Mouse (Mus musculus): ENCODE data around the gene Atp10b. TPM values are rescaled to one million over a fixed set of nuclear protein-coding genes. Genes with fewer than 3 reads are reported as not detected.

The Atp10b gene
- total and polyA plus RNA-seq, 3 experiments: not detected

DNA sequence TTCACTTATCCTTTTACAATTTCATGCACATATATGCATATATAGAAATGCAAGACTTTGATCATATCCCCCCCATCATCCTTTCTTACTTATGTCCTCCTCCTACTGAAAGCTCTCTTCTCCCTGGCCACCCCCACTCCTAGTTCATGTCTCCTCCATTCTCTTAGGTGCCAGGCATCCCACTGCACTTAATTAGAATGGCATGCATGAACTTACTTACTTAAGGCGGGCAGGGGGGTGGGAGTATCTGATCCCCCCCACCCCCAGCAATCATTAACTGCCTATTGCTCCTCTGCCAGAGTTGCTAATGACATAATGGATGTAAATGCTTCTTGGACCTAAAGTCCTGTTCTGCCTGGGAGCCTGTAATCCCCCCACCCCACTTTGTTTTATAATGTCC, 9.1 kb downstream of the Atp10b start:
- Histone ChIP-seq H3K4me1 (ENCODE audit: control insufficient read depth in 1 of 2, insufficient read depth in 2 of 2) (peaks cover 0 to 4% of the 10 kb centered on the region in 2 experiments; a peak in 2 of 4 replicates), H3K79me2 (replicated peaks; ENCODE audit: control insufficient read depth, extremely low read depth, insufficient read depth, poor library complexity, severe bottlenecking) (no peaks in the 10 kb centered on the region), H3K4me3 (replicated peaks in 1 of 3; ENCODE audit: low read depth in 2 of 3, low read length in 2 of 3, poor library complexity in 1 of 3) (no peak overlapping the region), H3K27me3 (replicated peaks) (no peaks in the 10 kb centered on the region), H3K9me3 (replicated peaks; ENCODE audit: low read length) (no peaks in the 10 kb centered on the region), H3K9ac (ENCODE audit: insufficient read depth, low read depth) (no peak overlapping the region), H3K36me3 (replicated peaks in 1 of 2; ENCODE audit: control insufficient read depth in 1 of 2, insufficient read depth in 1 of 2, low read length in 1 of 2) (no peaks in the 10 kb centered on the region), H3K4me2 (ENCODE audit: insufficient read depth, low read depth, poor library complexity, severe bottlenecking) (no peak overlapping the region), H3K27ac (ENCODE audit: insufficient read depth, low read depth) (no peak overlapping the region)
- no peak for DNase-seq (ENCODE audit: extremely low read depth)
- TF ChIP-seq CTCF (conservative IDR thresholded peaks at IDR 0.05 in 1 of 2, IDR thresholded peaks at IDR 0.05 in 1 of 2; ENCODE audit: low read depth in 2 of 2, low read length in 2 of 2): no peak
- dilution Hi-C loops (cut with MboI; ENCODE audit: extremely low pct_ligation_motif_present, extremely low pct_unique_long_range_greater_than_20kb, low sequenced_read_pairs) (no loop called here), in situ Hi-C loops (cut with MboI; ENCODE audit: low pct_ligation_motif_present, low pct_unique_long_range_greater_than_20kb, low sequenced_read_pairs) (no loop called here)

GRCm38 (mm10) chr11:43160188-43160942, 10.7 kb downstream of the Atp10b start:
- H3K4me1 ChIP-seq (ENCODE audit: control insufficient read depth in 1 of 2, insufficient read depth in 2 of 2): peaks cover 2 to 4% of the 10 kb centered on the region in 2 experiments; a peak in 2 of 4 replicates
- no peaks in the 10 kb centered on the region for H3K27me3 ChIP-seq (replicated peaks)
- H3K36me3 ChIP-seq (replicated peaks in 1 of 2; ENCODE audit: control insufficient read depth in 1 of 2, insufficient read depth in 1 of 2, low read length in 1 of 2): no peaks in the 10 kb centered on the region
- TF ChIP-seq UBTF (IDR thresholded peaks at IDR 0.05; ENCODE audit: low read depth, low read length) (no peak), MYC (IDR thresholded peaks at IDR 0.05; ENCODE audit: low read depth, low read length) (no peak), SIN3A (IDR thresholded peaks at IDR 0.05; ENCODE audit: low read length) (no peak), RAD21 (IDR thresholded peaks at IDR 0.05; ENCODE audit: low read depth, low read length) (no peak), USF1 (IDR thresholded peaks at IDR 0.05; ENCODE audit: low read depth, low read length) (no peak), NELFE (IDR thresholded peaks at IDR 0.05; ENCODE audit: low read depth, low read length) (no peak), ZC3H11A (IDR thresholded peaks at IDR 0.05; ENCODE audit: low read depth, low read length) (no peak), ZKSCAN1 (IDR thresholded peaks at IDR 0.05; ENCODE audit: borderline replicate concordance, low read depth, low read length) (no peak), JUN (IDR thresholded peaks at IDR 0.05; ENCODE audit: insufficient read depth, low read depth, low read length) (no peak), TBP (conservative IDR thresholded peaks at IDR 0.05; ENCODE audit: low read depth, low read length) (no peak), POLR2AphosphoS2 (IDR thresholded peaks at IDR 0.05; ENCODE audit: low read depth, low read length) (no peak), E2F4 (IDR thresholded peaks at IDR 0.05; ENCODE audit: insufficient replicate concordance, low read depth, low read length) (no peak), ELF1 (IDR thresholded peaks at IDR 0.05; ENCODE audit: low read depth, low read length) (no peak), TCF12 (IDR thresholded peaks at IDR 0.05; ENCODE audit: low read depth, low read length) (no peak), POLR2A (IDR thresholded peaks at IDR 0.05; ENCODE audit: low read depth, low read length) (no peak), JUND (conservative IDR thresholded peaks at IDR 0.05; ENCODE audit: low read depth, low read length) (no peak), KAT2A (IDR thresholded peaks at IDR 0.05; ENCODE audit: insufficient replicate concordance, low read length) (no peak), PAX5 (IDR thresholded peaks at IDR 0.05; ENCODE audit: low read length) (no peak)
- H3K9me3 ChIP-seq (replicated peaks; ENCODE audit: low read length): no peaks in the 10 kb centered on the region
- in situ Hi-C loops (cut with MboI; ENCODE audit: low pct_ligation_motif_present, low pct_unique_long_range_greater_than_20kb, low sequenced_read_pairs) (no loop called here), dilution Hi-C loops (cut with MboI; ENCODE audit: extremely low pct_ligation_motif_present, extremely low pct_unique_long_range_greater_than_20kb, low sequenced_read_pairs) (no loop called here)
- H3K79me2 ChIP-seq (replicated peaks; ENCODE audit: control insufficient read depth, extremely low read depth, insufficient read depth, poor library complexity, severe bottlenecking): no peaks in the 10 kb centered on the region
- no peak overlapping the region for H3K4me3 ChIP-seq (replicated peaks in 1 of 3; ENCODE audit: low read depth in 2 of 3, low read length in 2 of 3, poor library complexity in 1 of 3)
- DNase-seq (ENCODE audit: extremely low read depth): no peak
- no peak overlapping the region for H3K27ac ChIP-seq (ENCODE audit: insufficient read depth, low read depth)
- H3K4me2 ChIP-seq (ENCODE audit: insufficient read depth, low read depth, poor library complexity, severe bottlenecking): no peak overlapping the region
- no peak overlapping the region for H3K9ac ChIP-seq (ENCODE audit: insufficient read depth, low read depth)
